Mouse (Mus musculus): ENCODE measurements around the gene Megf11. TPM values are rescaled to one million over a fixed set of nuclear protein-coding genes. Genes with fewer than 3 reads are reported as not detected.
"Not testable (repeated sequence)": the region's sequence is repeated elsewhere in the genome, so short reads cannot be mapped to it uniquely, and the experiment has no call there.

Megf11 gene
- polyA plus RNA-seq, 1 experiment from 2014 or later: 4.0 TPM

DNA sequence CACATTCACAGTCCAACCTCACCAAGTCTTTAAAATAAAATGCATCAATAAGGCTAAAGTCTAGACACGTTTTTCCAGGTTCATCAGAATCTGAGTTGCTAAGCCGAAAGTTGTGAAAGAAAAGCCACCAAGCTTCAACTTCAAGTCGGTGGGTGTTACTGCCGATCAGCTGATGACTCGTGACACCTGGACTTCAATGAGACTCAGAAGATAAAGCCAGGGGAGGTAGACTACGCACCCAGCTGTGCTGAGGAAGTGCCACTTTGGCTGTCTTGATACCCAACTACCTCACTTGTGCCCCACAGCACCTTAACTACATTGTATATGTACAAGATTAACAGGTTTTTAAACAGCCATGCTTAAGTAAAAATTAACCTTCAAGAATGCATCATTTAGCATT lies 348.7 kb downstream of the Megf11 start:
- no peaks in the 10 kb centered on the region for H3K9me3 ChIP-seq (replicated peaks)
- H3K4me3 ChIP-seq (replicated peaks): no peak overlapping the region
- peaks cover 24% of the 10 kb centered on the region for H3K4me1 ChIP-seq
- H3K9ac ChIP-seq: no peak overlapping the region
- WGBS: 61% methylated on average over 6 of the region's 6 CpGs
- no peak overlapping the region for H3K27ac ChIP-seq
- no peaks in the 10 kb centered on the region for H3K36me3 ChIP-seq
- no peak for ATAC-seq (replicated peaks; ENCODE audit: low FRiP score)
- peak overlapping the region; percentile 24 for H3K4me2 ChIP-seq
- H3K27me3 ChIP-seq: no peaks in the 10 kb centered on the region

DNA sequence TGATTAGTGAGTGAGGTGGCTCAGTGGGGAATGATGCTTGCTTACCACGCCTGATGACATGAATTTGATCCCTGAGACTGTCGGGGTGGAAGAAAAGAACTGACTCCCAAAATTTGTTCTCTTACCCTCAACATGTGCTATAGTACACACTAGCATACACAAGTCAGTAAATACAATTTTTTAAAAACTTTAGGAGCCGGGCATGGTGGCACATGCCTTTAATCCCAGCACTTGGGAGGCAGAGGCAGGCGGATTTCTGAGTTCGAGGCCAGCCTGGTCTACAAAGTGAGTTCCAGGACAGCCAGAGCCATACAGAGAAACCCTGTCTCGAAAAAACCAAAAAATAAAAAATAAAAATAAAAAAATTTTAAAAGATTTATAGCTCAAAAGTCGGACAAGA lies 349.6 kb downstream of the Megf11 start:
- H3K9me3 ChIP-seq (replicated peaks); ATAC-seq (replicated peaks; ENCODE audit: low FRiP score); H3K27ac ChIP-seq; H3K27me3 ChIP-seq; H3K4me3 ChIP-seq (replicated peaks); H3K36me3 ChIP-seq; H3K9ac ChIP-seq: not testable (repeated sequence)
- Histone ChIP-seq H3K4me2 (0 out of 2 replicates have a peak overlapping the region, but pooled peaks have one; percentile 12), H3K4me1 (peaks cover 24% of the 10 kb centered on the region)
- WGBS: 88% methylated on average over 7 of the region's 7 CpGs

DNA sequence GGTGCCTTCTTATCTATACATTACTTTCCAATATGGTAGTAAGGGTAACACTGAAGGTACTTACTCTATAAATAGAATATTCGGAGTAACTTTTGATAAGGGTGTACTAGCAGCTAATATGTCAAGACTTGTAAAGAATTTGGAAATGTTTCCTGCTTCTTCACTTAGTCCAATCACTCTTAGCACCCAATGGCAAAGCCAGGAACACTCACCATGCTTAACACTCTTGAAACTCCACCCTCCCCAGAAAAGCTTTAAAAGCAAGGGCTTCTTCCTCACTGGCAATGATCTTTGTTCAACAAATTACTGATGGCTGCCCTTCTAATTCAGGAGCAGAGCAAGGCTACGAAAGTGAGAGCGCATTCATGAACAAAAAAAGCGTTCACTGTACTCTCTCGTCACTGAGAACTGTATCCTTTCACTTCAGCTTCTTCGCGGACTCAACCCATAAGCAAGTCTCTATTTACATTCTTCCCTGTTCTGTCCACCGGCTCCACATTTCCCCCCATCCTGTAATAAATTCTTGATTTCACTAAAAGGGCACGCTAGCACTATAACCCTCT lies 350.7 kb downstream of the Megf11 start:
- 8% methylated on average over 9 of the region's 9 CpGs for WGBS
- ATAC-seq (replicated peaks; ENCODE audit: low FRiP score): no peak
- H3K4me3 ChIP-seq (replicated peaks): peak overlapping the region; percentile 75

DNA sequence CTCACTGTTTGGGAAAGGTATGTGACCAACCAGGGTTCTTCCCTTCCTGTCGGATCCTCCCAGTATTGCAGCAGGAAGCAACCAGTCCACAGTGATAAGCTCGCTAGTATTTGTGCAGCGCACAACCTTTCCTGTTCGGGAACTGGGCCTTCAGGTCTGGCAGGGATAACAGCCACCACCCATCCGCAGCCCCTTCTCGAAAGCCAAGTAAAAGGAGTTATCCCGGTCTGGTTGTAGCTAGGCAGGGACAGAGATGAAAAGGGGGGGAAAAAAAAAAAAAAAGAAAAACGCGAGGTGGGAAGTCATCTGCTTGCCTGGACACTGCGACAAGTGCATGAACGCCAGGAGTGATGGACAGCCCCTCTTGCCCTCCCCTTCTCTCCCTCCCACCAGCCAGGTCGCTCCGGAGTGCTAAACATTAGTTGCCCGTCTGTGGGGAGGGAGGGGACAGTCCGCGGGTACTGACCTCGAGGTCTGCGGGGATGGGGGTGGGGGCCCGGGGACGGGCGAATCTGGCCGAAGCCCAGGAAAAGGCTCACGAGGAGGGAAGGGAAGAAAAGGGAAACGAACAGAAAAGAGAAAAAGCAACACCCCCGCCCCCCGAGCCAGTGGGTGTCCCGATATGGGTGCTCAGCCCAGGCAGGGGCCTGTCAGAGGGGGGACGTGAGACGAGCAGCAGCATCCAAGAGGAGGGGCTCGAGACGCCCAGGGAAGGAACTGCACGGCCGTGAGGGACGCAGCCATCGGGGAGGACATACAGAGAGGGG lies 351.4 kb downstream of the Megf11 start:
- WGBS: under 1% methylated on average over 35 of the region's 35 CpGs
- Histone ChIP-seq H3K4me2 (peak overlapping the region; percentile 71), H3K4me3 (replicated peaks) (peak overlapping the region; percentile 75), H3K27ac (peak overlapping the region; percentile 96), H3K9me3 (replicated peaks) (no peaks in the 10 kb centered on the region), H3K9ac (peak overlapping the region; percentile 89), H3K4me1 (peaks cover 16% of the 10 kb centered on the region), H3K27me3 (no peaks in the 10 kb centered on the region), H3K36me3 (no peaks in the 10 kb centered on the region)
- peak; percentile 84 for ATAC-seq (replicated peaks; ENCODE audit: low FRiP score)

More for the DNA sequence above, 350.7 kb downstream of the Megf11 start:
- no peaks in the 10 kb centered on the region for H3K9me3 ChIP-seq (replicated peaks)
- peaks cover 21% of the 10 kb centered on the region for H3K4me1 ChIP-seq
- no peaks in the 10 kb centered on the region for H3K36me3 ChIP-seq
- H3K27ac ChIP-seq: peak overlapping the region; percentile 96
- H3K9ac ChIP-seq: peak overlapping the region; percentile 89
- H3K27me3 ChIP-seq: no peaks in the 10 kb centered on the region
- peak overlapping the region; percentile 71 for H3K4me2 ChIP-seq

DNA sequence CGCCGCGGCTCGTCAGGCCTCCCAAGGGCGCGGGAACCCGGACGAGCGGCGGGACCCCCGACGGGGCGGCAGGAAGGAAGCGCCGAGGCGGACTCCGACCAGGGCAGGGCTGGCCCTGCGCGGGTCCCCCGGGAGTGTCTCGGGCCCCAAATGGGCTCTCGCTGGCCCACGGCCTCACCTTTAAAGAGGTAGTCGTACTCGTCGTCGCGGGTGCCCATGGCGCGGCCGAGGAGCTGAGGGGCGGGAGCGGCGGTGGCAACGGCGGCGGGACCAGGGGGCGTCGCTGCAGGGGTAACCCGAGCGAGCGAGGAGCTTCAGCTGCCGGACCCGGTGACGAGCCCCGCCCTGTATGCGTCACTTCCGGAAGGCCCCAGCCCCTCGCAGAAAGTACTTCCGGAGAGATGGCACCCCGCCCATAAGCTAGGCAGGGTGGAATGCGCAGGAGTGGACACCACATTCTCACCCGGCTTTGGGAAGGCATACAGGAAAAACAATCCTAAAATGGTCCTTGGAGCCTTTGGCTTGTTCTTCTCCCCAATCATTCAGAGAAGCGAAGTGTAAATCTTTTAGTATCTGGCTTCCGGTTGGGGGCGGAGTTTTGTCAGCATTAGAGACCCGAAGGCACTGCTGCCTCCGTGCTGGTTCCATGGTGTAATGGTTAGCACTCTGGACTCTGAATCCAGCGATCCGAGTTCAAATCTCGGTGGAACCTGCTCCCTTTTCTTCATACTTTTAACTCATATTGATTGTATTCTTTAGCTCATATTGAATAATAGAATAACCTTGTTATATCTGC lies 352.2 kb downstream of the Megf11 start, which contains the start of gene Rab11a:
TSS of gene Rab11a (minus strand) at position 353 of the 796 bp plus-strand sequence.
- Histone ChIP-seq H3K4me1 (peaks cover 13% of the 10 kb centered on the region), H3K4me3 (replicated peaks) (peak within 1 kb of the TSS; percentile 75), H3K9ac (peak within 1 kb of the TSS; percentile 89), H3K4me2 (peak within 1 kb of the TSS; percentile 71), H3K9me3 (replicated peaks) (no peaks in the 10 kb centered on the region), H3K27ac (peak within 1 kb of the TSS; percentile 96), H3K36me3 (no peaks in the 10 kb centered on the region), H3K27me3 (no peaks in the 10 kb centered on the region)
- peak; percentile 97 for ATAC-seq (replicated peaks; ENCODE audit: low FRiP score)
- under 1% methylated on average over 61 of the region's 61 CpGs for WGBS

DNA sequence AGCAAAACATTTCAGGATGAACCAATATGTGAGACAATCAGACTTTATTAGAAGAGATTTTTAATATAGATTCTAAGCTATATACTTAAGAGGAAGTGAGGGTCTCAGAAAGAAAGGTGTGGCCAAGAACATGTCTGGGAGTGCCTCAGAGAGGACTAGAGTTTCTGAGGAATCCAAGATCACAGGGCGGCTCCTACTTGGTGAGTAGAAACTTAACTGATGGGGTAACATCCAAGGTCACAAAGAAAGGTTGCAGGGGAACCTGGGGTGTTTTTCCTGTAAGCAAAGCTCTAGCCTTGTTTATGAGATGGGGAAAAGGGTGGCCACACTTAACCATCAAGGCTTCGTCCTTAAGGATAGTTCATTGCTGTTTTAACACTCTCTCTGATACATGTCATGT lies 353.6 kb downstream of the Megf11 start:
- Histone ChIP-seq H3K27ac (no peak overlapping the region), H3K4me2 (no peak overlapping the region), H3K9ac (no peak overlapping the region), H3K9me3 (replicated peaks) (no peaks in the 10 kb centered on the region), H3K4me1 (peaks cover 13% of the 10 kb centered on the region), H3K27me3 (no peaks in the 10 kb centered on the region), H3K4me3 (replicated peaks) (no peak overlapping the region), H3K36me3 (no peaks in the 10 kb centered on the region)
- ATAC-seq (replicated peaks; ENCODE audit: low FRiP score): no peak
- WGBS: 69% methylated on average over 2 of the region's 2 CpGs

DNA sequence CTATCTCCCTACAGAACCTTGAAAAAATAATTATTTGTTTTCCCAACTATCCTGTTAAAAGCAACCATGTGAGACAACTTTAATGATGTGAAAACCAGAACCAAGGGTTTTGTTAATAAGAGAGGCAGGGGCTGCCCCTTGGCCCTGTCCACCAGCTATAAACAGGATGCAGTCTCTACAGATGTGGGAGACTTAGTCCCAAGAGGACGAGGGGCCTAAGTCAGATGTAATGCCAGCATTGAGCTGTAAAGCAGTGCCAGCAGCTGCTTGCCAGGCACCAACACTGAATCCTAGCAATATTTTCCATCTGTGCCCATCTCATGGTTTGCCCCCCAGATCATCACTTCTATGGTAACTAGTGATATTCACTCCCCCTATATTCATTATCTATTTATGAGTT lies 357.0 kb downstream of the Megf11 start:
- Histone ChIP-seq H3K4me2 (no peak overlapping the region), H3K36me3 (no peaks in the 10 kb centered on the region), H3K9ac (no peak overlapping the region), H3K4me3 (replicated peaks) (no peak overlapping the region), H3K9me3 (replicated peaks) (no peaks in the 10 kb centered on the region), H3K27ac (no peak overlapping the region), H3K27me3 (no peaks in the 10 kb centered on the region), H3K4me1 (no peaks in the 10 kb centered on the region)
- WGBS: 58% methylated on average over 1 of the region's 1 CpGs
- no peak for ATAC-seq (replicated peaks; ENCODE audit: low FRiP score)

DNA sequence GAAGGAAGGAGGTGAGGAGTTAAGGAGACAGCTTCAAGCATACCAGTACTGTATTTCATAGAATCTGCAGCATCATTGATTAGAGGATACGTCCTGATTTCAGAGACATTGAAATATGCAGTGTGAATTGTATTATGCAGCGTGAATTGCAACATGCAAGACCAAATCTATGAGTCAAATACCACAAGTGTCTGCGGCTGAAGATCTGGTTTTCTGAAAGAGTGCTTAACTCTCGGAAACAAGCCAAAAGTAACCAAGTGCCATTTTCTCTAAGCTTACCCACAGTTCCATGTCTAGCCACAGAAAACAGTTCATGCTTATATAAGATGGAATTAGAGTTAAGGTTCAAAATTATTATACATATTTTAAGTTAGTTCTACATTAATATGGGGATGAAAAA lies 362.3 kb downstream of the Megf11 start:
- Histone ChIP-seq H3K27ac (no peak overlapping the region), H3K27me3 (no peaks in the 10 kb centered on the region), H3K4me1 (no peaks in the 10 kb centered on the region), H3K4me3 (replicated peaks) (no peak overlapping the region), H3K36me3 (no peaks in the 10 kb centered on the region), H3K4me2 (no peak overlapping the region), H3K9ac (no peak overlapping the region), H3K9me3 (replicated peaks) (no peaks in the 10 kb centered on the region)
- 78% methylated on average over 4 of the region's 4 CpGs for WGBS
- ATAC-seq (replicated peaks; ENCODE audit: low FRiP score): no peak

DNA sequence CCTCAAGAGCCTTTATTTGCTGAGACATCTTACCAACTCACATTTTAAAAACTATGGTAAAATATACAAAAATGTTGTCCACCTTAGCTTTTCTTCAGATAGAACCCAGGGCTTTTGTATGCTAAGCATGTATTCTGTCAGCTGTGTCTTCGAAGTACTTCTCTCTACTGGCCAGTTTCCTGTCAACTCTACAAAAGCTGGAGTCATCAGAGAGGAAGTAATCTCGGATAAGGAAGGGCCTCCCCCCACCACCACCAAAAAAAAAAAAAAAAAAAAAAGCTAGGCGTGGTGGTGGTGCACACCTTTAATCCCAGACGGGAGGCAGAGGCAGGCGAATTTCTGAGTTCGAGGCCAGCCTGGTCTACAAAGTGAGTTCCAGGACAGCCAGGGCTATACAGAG lies 363.9 kb downstream of the Megf11 start:
- no peaks in the 10 kb centered on the region for H3K27me3 ChIP-seq
- H3K9ac ChIP-seq: no peak overlapping the region
- no peak overlapping the region for H3K4me2 ChIP-seq
- no peak overlapping the region for H3K4me3 ChIP-seq (replicated peaks)
- no peaks in the 10 kb centered on the region for H3K36me3 ChIP-seq
- 80% methylated on average over 6 of the region's 6 CpGs for WGBS
- no peak overlapping the region for H3K27ac ChIP-seq
- ATAC-seq (replicated peaks; ENCODE audit: low FRiP score): no peak
- H3K9me3 ChIP-seq (replicated peaks): no peaks in the 10 kb centered on the region
- no peaks in the 10 kb centered on the region for H3K4me1 ChIP-seq

DNA sequence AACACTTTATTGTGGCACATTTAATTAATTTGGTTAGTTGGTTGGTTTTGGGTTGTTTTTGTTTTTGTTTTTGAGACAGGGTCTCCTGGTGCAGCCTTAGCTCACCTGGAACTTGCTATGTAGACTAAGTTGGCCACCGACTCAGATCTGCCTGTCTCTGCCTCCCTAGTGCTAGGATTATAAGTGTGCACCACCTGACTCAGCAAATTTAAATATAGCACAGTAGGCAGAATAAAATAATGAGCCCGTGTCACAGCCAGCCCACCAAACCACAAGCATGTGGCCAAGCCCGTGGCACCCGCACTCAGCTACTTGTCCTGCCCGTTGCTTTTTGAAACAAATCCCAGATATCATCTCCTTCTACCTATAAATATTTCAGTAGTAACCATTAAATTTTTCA lies 367.1 kb downstream of the Megf11 start:
- Histone ChIP-seq H3K9me3 (replicated peaks) (no peaks in the 10 kb centered on the region), H3K9ac (no peak overlapping the region), H3K4me2 (no peak overlapping the region), H3K27me3 (no peaks in the 10 kb centered on the region), H3K36me3 (no peaks in the 10 kb centered on the region), H3K4me1 (no peaks in the 10 kb centered on the region), H3K27ac (no peak overlapping the region), H3K4me3 (replicated peaks) (no peak overlapping the region)
- WGBS: 91% methylated on average over 5 of the region's 5 CpGs
- ATAC-seq (replicated peaks; ENCODE audit: low FRiP score): no peak

DNA sequence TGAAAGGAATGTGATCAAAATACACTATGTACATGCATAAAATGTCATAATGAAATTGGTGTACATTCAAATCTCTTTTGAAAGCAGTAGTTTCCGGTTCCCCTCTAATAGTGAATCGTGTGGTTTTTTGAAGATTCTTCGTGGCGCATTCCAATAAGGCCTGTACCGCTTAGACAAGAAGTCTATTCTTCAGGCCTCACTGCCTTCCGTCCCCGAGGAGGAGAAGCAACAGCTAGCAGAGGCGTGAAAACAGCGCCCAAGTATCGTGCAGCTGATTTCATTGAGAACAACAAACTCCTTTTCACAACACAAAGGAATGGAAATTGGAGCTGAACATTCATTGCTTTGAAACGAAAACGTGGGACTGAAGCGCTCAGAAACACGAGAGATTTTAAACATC lies 372.6 kb downstream of the Megf11 start:
- Histone ChIP-seq H3K4me3 (replicated peaks) (no peak overlapping the region), H3K4me2 (no peak overlapping the region), H3K27ac (no peak overlapping the region), H3K27me3 (no peaks in the 10 kb centered on the region), H3K9ac (no peak overlapping the region), H3K4me1 (no peaks in the 10 kb centered on the region), H3K36me3 (no peaks in the 10 kb centered on the region), H3K9me3 (replicated peaks) (no peaks in the 10 kb centered on the region)
- no peak for ATAC-seq (replicated peaks; ENCODE audit: low FRiP score)
- WGBS: 85% methylated on average over 14 of the region's 14 CpGs
